Mouse (Mus musculus): ENCODE measurements around the gene Olfr1056. TPM values are rescaled to one million over a fixed set of nuclear protein-coding genes. Genes with fewer than 3 reads are reported as not detected.

The Olfr1056 gene
- not detected in 2 replicates for polyA plus RNA-seq (2012; rRNA removed)

DNA sequence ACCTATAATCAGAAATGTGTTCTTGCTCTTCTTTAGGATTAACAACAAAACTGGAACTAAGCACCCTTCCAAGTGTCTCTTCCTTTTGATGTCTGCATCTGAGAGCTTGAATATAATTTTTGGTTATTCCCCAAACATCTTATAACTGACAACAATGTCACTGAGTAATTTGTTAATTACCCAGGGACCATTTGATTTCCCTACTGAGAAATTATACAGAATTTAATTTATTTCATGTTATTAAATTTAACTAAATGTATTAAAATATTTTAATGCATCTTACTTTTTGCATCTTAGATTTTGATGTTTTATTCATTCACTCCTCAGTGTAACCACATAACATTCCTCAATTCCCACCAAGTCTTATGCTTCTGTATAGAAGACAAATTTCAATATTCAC is at the start of gene Olfr1056:
Gene Olfr1056 (minus strand): TSS at position 101 of the 400 bp plus-strand sequence.

DNA sequence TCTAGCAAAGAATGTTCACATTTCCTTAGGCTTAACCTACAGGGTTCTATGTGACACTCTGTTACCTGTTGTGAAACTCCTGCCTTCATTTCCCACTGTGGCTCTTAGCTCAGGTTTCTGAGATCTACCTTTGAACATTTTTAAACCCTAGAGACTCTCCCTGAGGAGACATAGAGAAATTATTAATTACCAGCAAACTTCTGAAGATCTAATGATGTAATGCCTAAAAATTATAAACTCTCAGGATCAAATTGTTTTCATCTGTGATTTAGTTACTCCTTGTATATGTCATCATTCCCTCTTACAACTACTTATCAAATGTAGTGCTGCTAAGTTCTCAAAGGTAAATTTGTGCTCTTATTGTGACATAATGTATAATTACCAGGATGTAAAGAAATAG is 26.2 kb upstream of the Olfr1056 start, which contains the start of gene Olfr1058:
Gene Olfr1058 (minus strand): TSS at position 101 of the 400 bp plus-strand sequence.

DNA sequence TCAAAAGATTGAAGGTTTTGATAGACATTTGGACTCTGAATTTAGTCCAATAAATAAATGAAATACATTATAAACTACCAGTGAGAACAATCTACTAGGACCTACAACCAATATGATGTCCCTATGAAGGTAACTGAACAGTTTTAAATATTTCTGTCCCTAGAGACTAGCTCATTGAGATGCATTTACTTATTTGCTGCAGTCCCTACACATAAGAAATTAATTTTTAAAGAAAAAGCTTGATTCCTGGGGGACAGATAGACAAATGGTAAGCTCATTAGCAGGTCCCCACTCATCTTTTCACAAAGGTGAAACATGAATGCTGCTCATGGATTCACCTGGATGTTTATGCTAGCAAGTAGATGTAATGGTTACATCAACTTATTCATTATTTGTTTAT is 16.0 kb upstream of the Olfr1056 start, which contains the start of gene Olfr1057:
Gene Olfr1057 (minus strand): TSS at position 101 of the 400 bp plus-strand sequence.

DNA sequence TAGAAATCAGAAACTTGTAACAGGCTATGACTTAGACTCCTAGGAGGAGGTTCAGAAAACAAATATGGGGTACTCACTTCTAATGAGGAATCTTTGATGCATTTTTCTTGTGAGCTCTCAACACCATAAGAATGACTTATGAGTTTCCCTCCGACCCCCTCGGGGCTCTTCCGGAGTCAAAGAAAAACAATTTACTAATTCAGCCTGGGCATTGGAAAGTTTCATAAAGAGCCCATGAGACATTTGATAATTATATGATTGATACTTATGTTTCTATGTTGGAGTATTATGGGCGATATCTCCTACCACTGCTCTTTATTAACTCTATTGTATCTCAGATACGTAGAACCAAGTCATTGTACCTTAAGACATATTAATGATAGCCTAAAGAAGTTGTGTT is 12.1 kb downstream of the Olfr1056 start, which contains the start of gene Olfr1055:
Gene Olfr1055 (minus strand): TSS at position 101 of the 400 bp plus-strand sequence.

GRCm38 (mm10) chr2:86335333-86335732 is 26.9 kb downstream of the Olfr1056 start, which contains the start of gene Olfr1054:
Gene Olfr1054 (minus strand): TSS chr2:86335433.

GRCm38 (mm10) chr2:86315184-86315583 is 47.1 kb downstream of the Olfr1056 start, which contains the start of gene Olfr1053:
Gene Olfr1053 (minus strand): TSS chr2:86315284.

Other genes with a start within 250 kb of the Olfr1056 start
- not detected in 2 replicates for gene Olfr1039, start 226.5 kb downstream of the Olfr1056 start, polyA plus RNA-seq (2012; rRNA removed)
- not detected in 2 replicates for gene Olfr1040, start 215.7 kb downstream of the Olfr1056 start, polyA plus RNA-seq (2012; rRNA removed)
- gene Olfr1042, start 200.6 kb downstream of the Olfr1056 start, polyA plus RNA-seq (2012; rRNA removed): not detected in 2 replicates
- not detected in 2 replicates for gene Olfr1043, start 194.9 kb downstream of the Olfr1056 start, polyA plus RNA-seq (2012; rRNA removed)
- not detected in 2 replicates for gene Olfr1044, start 184.6 kb downstream of the Olfr1056 start, polyA plus RNA-seq (2012; rRNA removed)
- not detected in 2 replicates for gene Olfr52, start 176.8 kb downstream of the Olfr1056 start, polyA plus RNA-seq (2012; rRNA removed)
- gene Olfr1045, start 159.5 kb downstream of the Olfr1056 start, polyA plus RNA-seq (2012; rRNA removed): not detected in 2 replicates
- not detected in 2 replicates for gene Olfr1046, start 143.2 kb downstream of the Olfr1056 start, polyA plus RNA-seq (2012; rRNA removed)
- gene Olfr1047, start 131.1 kb downstream of the Olfr1056 start, polyA plus RNA-seq (2012; rRNA removed): not detected in 2 replicates
- gene Olfr1048, start 122.2 kb downstream of the Olfr1056 start, polyA plus RNA-seq (2012; rRNA removed): not detected in 2 replicates
- not detected in 2 replicates for gene Olfr1049, start 104.1 kb downstream of the Olfr1056 start, polyA plus RNA-seq (2012; rRNA removed)
- gene Olfr1051, start 83.4 kb downstream of the Olfr1056 start, polyA plus RNA-seq (2012; rRNA removed): not detected in 2 replicates
- gene Olfr1052, start 70.0 kb downstream of the Olfr1056 start, polyA plus RNA-seq (2012; rRNA removed): not detected in 2 replicates
- gene Olfr1053, start 47.2 kb downstream of the Olfr1056 start, polyA plus RNA-seq (2012; rRNA removed): not detected in 2 replicates
- gene Olfr1054, start 27.0 kb downstream of the Olfr1056 start, polyA plus RNA-seq (2012; rRNA removed): not detected in 2 replicates
- not detected in 2 replicates for gene Olfr1055, start 12.2 kb downstream of the Olfr1056 start, polyA plus RNA-seq (2012; rRNA removed)
- gene Olfr1057, start 15.9 kb upstream of the Olfr1056 start, polyA plus RNA-seq (2012; rRNA removed): not detected in 2 replicates
- not detected in 2 replicates for gene Olfr1058, start 26.1 kb upstream of the Olfr1056 start, polyA plus RNA-seq (2012; rRNA removed)
- not detected in 2 replicates for gene Olfr1061, start 51.6 kb upstream of the Olfr1056 start, polyA plus RNA-seq (2012; rRNA removed)
- not detected in 2 replicates for gene Olfr1062, start 64.3 kb upstream of the Olfr1056 start, polyA plus RNA-seq (2012; rRNA removed)
- not detected in 2 replicates for gene Olfr1065, start 88.1 kb upstream of the Olfr1056 start, polyA plus RNA-seq (2012; rRNA removed)
- not detected in 2 replicates for gene Olfr1066, start 93.8 kb upstream of the Olfr1056 start, polyA plus RNA-seq (2012; rRNA removed)
- not detected in 2 replicates for gene Olfr228, start 124.9 kb upstream of the Olfr1056 start, polyA plus RNA-seq (2012; rRNA removed)
- not detected in 2 replicates for gene Olfr1076, start 146.0 kb upstream of the Olfr1056 start, polyA plus RNA-seq (2012; rRNA removed)
- not detected in 2 replicates for gene Olfr1079, start 180.0 kb upstream of the Olfr1056 start, polyA plus RNA-seq (2012; rRNA removed)
- gene Olfr1080, start 195.8 kb upstream of the Olfr1056 start, polyA plus RNA-seq (2012; rRNA removed): not detected in 2 replicates
- gene Olfr1082, start 236.5 kb upstream of the Olfr1056 start, polyA plus RNA-seq (2012; rRNA removed): not detected in 2 replicates

Measured in central nervous system, embryonic 14 days (tissue).